Mouse (Mus musculus) regulatory T cell (primary cell): ENCODE measurements around the gene Pla2g6.

Experiments used
- in situ Hi-C: fragments of 300-600 bp; cut with MboI, MseI; formaldehyde crosslinking; loops from one replicate; pipeline ENCODE4 v1.15.1; 2025; ENCODE audit warnings: high pct_unique_total_duplicates

Gene Pla2g6

GRCm38 (mm10) chr15:79322991-79323790, 5.0 kb downstream of the Pla2g6 start:
- in situ Hi-C loops, result no loop called here

GRCm38 (mm10) chr15:79322281-79322990, 5.8 kb downstream of the Pla2g6 start:
- in situ Hi-C loops, result no loop called here

DNA sequence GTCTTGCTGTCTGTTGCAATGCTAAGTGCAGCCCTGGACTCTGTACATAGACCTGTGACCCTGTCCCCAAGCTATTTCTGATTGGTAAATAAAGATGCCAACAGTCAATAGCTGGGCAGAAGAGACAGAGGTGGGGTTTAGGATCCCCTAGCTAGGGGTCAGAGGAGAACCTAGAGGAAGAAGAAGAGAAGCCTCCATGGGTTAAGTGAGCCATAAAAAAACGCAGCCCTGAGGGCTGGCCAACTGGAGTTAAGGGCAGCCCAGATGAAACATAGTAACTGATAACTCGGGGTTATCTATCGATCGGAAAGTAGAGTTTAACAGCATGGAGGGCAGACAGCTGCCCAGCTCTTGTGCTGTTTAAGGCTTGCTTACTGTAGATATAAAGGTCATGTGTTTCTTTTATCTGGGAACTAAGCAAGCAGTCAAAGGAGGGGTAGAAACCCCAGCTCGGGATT, 6.4 kb downstream of the Pla2g6 start:
- in situ Hi-C loops, result no loop called here

DNA sequence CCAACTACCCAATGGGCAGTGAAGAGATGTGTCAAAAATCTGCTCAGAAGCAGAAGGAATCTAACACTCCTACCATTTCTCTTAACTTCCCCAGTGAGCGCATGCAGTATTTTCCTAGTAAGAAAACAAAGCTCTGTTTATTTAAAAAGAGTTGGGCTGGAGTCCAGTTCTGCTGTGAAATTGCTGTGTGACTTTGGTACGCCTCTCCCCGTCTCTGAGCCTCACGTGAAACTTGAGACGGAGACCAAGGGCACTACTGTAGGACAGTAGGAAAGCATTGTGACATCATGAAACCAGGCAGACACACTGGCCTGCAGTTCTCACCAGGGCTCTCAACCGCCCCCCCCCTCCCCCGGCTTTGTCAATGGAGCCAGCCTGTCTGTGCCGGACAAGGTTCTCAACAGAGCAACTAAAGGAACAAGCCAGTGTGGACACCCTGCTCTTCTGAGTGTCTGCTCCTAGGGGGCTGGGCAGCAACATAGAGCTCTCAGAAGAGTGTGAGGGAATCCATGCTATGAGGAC, 14.3 kb downstream of the Pla2g6 start:
- in situ Hi-C loops, result no loop called here

GRCm38 (mm10) chr15:79307861-79308260, 20.3 kb downstream of the Pla2g6 start:
- in situ Hi-C loops, result no loop called here

GRCm38 (mm10) chr15:79306043-79306637, 22.1 kb downstream of the Pla2g6 start:
- in situ Hi-C loops, result no loop called here

DNA sequence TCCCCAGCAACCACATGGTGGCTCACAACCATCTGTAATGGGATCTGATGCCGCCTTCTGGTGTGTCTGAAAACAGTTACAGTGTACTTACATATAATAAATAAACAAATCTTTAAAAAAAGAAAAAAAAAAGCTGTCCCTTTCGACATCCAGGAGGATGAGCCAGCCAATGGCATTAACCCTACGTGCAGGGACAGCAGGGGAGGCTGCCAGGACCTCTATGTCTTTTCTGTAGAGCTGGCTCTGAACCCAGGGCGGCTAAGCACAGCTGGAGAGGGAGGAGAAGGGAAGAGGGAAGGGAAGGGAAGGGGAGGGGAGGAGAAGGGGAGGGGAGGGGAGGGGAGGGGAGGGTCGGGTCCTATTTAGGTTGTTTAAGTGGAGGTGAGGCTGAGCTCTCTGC, 23.4 kb downstream of the Pla2g6 start:
- in situ Hi-C loops, result no loop called here

GRCm38 (mm10) chr15:79303725-79304124, 24.5 kb downstream of the Pla2g6 start:
- in situ Hi-C loops, result no loop called here

GRCm38 (mm10) chr15:79299563-79300155, 28.5 kb downstream of the Pla2g6 start:
- in situ Hi-C loops, result no loop called here

DNA sequence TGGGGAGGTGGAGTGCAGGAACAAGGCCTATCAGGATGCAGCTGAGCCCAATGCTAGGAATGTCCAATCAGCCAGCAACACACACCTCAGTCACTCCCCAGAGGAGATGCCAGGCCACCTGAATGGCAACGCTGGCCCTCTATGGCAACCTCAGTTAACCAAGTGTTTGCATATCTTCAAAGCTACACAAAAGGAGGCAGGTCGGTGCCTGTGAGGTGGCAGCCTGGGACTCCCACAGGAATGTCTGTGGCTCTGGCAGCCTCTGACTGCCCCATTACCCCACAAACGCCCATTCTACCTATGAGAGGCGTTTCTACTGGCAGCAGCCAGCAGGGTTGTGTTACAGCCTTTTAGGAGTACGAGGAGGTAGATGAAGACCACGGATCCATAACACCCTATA, 29.6 kb downstream of the Pla2g6 start:
- in situ Hi-C loops, result no loop called here

GRCm38 (mm10) chr15:79292779-79293178, 35.4 kb downstream of the Pla2g6 start:
- in situ Hi-C loops, result no loop called here

DNA sequence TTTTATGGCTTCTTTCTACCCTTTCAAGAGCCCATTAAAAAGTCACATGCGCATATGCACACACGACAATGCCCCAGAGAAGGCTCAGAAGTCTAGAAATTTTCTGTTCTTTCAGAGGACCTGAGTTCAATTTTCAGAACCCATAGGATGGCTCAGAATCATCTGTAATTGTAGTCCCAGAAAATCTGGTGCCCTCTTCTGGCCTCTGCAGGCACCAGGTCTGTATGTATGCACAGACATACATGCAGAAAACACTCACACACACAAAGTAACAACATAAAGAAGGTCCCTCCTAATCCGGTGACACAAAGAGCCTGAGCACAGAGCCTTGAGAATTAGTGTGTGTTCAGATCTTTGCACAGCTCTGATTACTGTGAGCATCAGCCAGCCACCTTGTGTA, 37.9 kb downstream of the Pla2g6 start:
- in situ Hi-C loops, result no loop called here

- in situ Hi-C loops, result no loop called here
Observed at GRCm38 (mm10) chr15:79289441-79289840, 38.7 kb downstream of the Pla2g6 start.

DNA sequence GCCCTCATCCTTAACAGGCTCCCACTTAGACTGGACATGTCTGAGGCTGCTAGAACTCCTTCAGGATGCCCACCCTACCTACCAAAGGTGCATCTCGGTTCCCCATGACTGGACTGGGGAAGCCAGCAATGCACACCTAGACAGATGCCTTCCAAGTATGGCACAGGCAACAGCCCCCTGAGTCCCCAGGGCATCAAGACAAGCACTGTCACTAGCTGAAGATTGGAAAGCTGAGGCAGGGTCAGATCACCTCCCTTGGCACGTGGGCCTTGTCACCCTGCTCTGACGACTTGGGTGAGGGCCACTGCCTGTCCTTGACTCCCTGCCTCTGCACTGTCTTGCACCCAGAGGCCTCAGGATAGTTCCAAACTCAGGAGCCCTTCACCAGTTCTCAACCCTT, 39.8 kb downstream of the Pla2g6 start:
- in situ Hi-C loops, result no loop called here

GRCm38 (mm10) chr15:79287091-79287490, 41.1 kb downstream of the Pla2g6 start:
- in situ Hi-C loops, result no loop called here

DNA sequence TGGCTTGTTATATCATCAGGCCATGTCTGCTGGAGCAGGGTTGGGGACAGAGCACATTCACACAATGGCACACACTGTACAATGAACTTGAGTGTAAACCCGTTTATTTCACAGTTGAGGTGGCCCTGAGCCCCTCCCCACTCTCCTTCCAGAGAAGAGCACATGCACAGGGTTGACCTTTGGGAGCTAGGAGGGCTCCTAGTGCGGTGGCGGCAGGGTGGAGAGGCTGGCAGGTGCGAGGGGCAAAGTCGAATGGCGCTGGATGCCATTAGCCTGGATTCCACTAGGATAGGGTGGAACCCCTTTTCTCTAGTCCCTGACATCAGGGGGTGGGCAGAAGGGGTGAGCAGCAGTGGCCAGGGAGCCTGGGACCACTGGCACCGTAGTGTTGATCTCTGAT, 42.0 kb downstream of the Pla2g6 start:
- in situ Hi-C loops, result no loop called here

- in situ Hi-C loops, result no loop called here
Observed at GRCm38 (mm10) chr15:79285399-79285798, 42.8 kb downstream of the Pla2g6 start, which contains the start of gene Baiap2l2. TSS of gene Baiap2l2 (minus strand) at chr15:79285537.

DNA sequence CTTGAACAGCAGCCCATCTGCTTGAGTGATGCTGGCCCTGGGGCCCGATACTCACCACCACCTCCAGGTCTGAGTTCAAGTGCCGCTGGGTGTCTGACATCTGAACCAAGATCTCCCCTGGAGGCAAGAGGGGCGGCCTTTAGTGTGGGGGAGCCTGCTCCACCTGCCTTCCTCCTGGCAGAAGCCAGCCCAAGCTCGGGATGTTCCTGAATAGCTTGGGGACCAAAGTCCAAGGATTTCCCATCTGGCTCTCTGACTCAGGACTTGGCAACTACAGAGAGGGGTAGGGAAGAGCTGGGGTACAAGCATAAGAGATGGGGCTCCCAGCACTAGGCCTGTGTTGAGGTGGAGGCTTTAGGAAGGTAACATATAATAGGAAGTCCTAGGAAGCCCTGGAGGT, 44.8 kb downstream of the Pla2g6 start:
- in situ Hi-C loops, result no loop called here

GRCm38 (mm10) chr15:79282434-79282833, 45.8 kb downstream of the Pla2g6 start:
- in situ Hi-C loops, result no loop called here

GRCm38 (mm10) chr15:79281389-79281788, 46.8 kb downstream of the Pla2g6 start:
- in situ Hi-C loops, result no loop called here

DNA sequence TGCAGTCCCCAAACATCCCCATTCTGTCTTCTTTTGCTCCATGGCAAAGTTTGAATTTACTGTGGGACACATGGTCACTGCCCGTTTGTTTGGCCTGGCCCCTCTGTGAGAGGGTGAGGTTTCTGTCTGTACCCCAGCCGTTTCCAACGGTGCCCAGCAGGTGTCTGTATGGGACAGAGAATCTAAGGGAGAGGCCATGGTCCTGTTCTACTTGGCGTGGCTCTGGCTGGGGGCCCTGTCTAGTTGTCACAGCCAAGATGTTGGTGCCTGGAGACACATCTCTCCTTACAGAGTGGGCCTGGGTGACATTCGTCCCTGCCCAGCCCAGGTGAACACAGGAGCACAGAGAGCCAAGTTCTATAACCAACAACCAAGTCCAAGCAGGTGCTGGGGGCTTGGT, 47.3 kb downstream of the Pla2g6 start:
- in situ Hi-C loops, result no loop called here

GRCm38 (mm10) chr15:79280209-79280608, 48.0 kb downstream of the Pla2g6 start:
- in situ Hi-C loops, result no loop called here
